Mouse (Mus musculus) kidney, postnatal 25 days (tissue): Measurements from ENCODE around the gene Usp29.
A peak's percentile ranks its signal among the peaks of the same experiment; 100 is the strongest.
"Not testable (repeated sequence)": the region's sequence is repeated elsewhere in the genome, so short reads cannot be mapped to it uniquely, and the experiment has no call there.

ENCODE experiments used
- DNase-seq, 2 experiments: peaks; one replicate each; pipeline ENCODE4 v3.0.0; 2021; ENCODE audit warnings: mixed read lengths in 2 of 2

Gene Usp29

GRCm38 (mm10) chr7:6770286-6770685, 39.9 kb downstream of the Usp29 start:
- DNase-seq: peak; percentile 47 to 62

- DNase-seq: not testable (repeated sequence)
Observed at GRCm38 (mm10) chr7:6773865-6774413, 43.6 kb downstream of the Usp29 start.

GRCm38 (mm10) chr7:6776314-6777059, 46.1 kb downstream of the Usp29 start:
- no peak for DNase-seq

- DNase-seq: peak in 1 of 2 experiments; percentile 19
Observed at GRCm38 (mm10) chr7:6777107-6777506, 46.7 kb downstream of the Usp29 start.

- no peak for DNase-seq
Observed at GRCm38 (mm10) chr7:6777689-6778088, 47.3 kb downstream of the Usp29 start.

GRCm38 (mm10) chr7:6779172-6779571, 48.8 kb downstream of the Usp29 start:
- DNase-seq: no peak

GRCm38 (mm10) chr7:6781541-6781940, 51.2 kb downstream of the Usp29 start:
- DNase-seq: no peak

GRCm38 (mm10) chr7:6784340-6785073, 54.1 kb downstream of the Usp29 start:
- DNase-seq: peak in 1 of 2 experiments; percentile 18

- no peak for DNase-seq
Observed at GRCm38 (mm10) chr7:6787000-6787399, 56.6 kb downstream of the Usp29 start.

- DNase-seq: no peak
Observed at GRCm38 (mm10) chr7:6788101-6788500, 57.7 kb downstream of the Usp29 start.

GRCm38 (mm10) chr7:6791286-6792065, 61.1 kb downstream of the Usp29 start:
- no peak for DNase-seq

- DNase-seq: no peak
Observed at GRCm38 (mm10) chr7:6793240-6793639, 62.9 kb downstream of the Usp29 start.

GRCm38 (mm10) chr7:6793811-6794210, 63.4 kb downstream of the Usp29 start:
- DNase-seq: no peak

GRCm38 (mm10) chr7:6797408-6797807, 67.0 kb downstream of the Usp29 start:
- DNase-seq: no peak

- no peak for DNase-seq
Observed at GRCm38 (mm10) chr7:6799105-6799805, 68.9 kb downstream of the Usp29 start.

- no peak for DNase-seq
Observed at GRCm38 (mm10) chr7:6800586-6801441, 70.4 kb downstream of the Usp29 start.

- DNase-seq: no peak
Observed at GRCm38 (mm10) chr7:6801642-6802041, 71.3 kb downstream of the Usp29 start.

- no peak for DNase-seq
Observed at GRCm38 (mm10) chr7:6810556-6810955, 80.2 kb downstream of the Usp29 start.

GRCm38 (mm10) chr7:6814971-6815370, 84.6 kb downstream of the Usp29 start:
- DNase-seq: no peak

- no peak for DNase-seq
Observed at GRCm38 (mm10) chr7:6816706-6817376, 86.5 kb downstream of the Usp29 start.

- DNase-seq: no peak
Observed at GRCm38 (mm10) chr7:6820296-6820695, 89.9 kb downstream of the Usp29 start.
